Mouse (Mus musculus): ENCODE data around the gene Adam19. TPM values are rescaled to one million over a fixed set of nuclear protein-coding genes. Genes with fewer than 3 reads are reported as not detected.

Gene Adam19
- polyA plus RNA-seq, 1 experiment, result 21.3 TPM

DNA sequence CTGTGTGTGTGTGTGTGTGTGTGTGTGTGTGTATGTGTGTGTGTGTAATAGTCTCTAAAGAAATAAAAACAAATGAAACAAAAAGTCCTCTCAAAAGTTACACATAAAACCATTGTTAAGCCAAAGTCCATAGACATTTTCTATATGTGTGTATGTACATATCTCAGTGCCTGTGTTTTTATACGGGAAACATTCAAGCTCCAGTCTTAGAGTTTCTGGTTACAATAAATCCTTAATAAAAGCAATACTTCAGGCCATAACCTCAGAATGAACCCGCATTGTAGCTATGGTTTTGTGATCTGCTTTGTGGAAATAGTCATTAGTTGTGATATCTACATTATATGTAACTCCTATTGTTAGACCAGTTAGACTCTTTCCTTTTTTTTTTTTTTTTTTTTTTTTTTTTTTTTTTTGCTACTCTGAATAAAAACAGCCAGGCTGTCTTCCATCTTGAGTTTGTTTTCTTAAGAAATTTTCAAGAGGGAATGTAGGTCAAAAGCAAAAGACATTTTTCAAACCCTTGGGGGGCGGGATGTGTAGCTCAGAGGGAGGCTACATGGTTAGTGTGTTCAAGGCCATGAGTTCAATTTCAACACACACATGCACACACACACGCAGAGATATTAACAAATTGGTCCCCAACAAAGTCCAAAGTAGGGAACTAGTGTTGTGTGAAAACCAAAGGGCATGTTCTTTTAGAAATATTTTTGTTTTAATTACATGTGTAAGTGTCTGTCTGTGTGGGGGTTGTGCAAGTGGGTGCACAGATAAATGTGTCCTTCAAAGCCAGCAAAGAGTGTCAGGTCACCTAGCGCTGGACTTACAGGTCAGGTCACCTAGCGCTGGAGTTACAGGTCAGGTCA, 27.6 kb upstream of the Adam19 start:
- TF ChIP-seq POLR2A (IDR thresholded peaks at IDR 0.05; ENCODE audit: low read depth, low read length), result no peak
- TF ChIP-seq CTCF (IDR thresholded peaks at IDR 0.05; ENCODE audit: extremely low read depth, insufficient read depth, insufficient read length, insufficient replicate concordance), result no peak
- no peak overlapping the region for H3K27ac ChIP-seq (ENCODE audit: insufficient read depth, low read length)
- WGBS, result 90% methylated on average over 6 of the region's 6 CpGs
- H3K36me3 ChIP-seq (ENCODE audit: control insufficient read depth, insufficient read depth, low read length), result no peaks in the 10 kb centered on the region
- no peak for DNase-seq (ENCODE audit: low read depth in 1 of 2, low spot score in 2 of 2)
- no peaks in the 10 kb centered on the region for H3K4me1 ChIP-seq (ENCODE audit: control insufficient read depth, insufficient read depth, insufficient read length)
- H3K4me3 ChIP-seq (ENCODE audit: extremely low read depth, insufficient read depth, insufficient read length), result no peak overlapping the region
- H3K27me3 ChIP-seq (ENCODE audit: control insufficient read depth, insufficient read depth, low read length), result no peaks in the 10 kb centered on the region

DNA sequence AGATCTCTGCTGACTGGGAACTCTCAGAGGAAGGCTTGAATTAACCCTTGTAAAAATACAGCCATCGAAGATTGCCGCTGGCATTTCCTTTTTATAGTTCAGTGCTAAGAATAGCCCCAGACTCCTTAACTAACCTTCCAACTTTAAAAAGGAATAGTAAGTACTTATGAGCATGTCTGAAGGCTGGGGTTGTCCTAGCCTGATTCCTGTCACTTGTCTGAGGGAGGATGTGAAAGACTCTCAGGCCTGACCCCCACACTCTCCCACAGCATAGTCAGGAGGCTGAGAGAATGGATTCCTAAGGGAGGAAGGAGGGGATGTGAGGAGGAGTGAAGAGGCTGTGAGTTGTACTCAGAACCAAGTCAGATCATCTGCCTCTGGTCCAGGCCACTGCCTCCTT, 26.3 kb upstream of the Adam19 start:
- peak in 1 of 2 experiments; percentile 0 for DNase-seq (ENCODE audit: low read depth in 1 of 2, low spot score in 2 of 2)
- Histone ChIP-seq H3K27ac (ENCODE audit: insufficient read depth, low read length) (no peak overlapping the region), H3K36me3 (ENCODE audit: control insufficient read depth, insufficient read depth, low read length) (no peaks in the 10 kb centered on the region), H3K4me1 (ENCODE audit: control insufficient read depth, insufficient read depth, insufficient read length) (no peaks in the 10 kb centered on the region), H3K27me3 (ENCODE audit: control insufficient read depth, insufficient read depth, low read length) (no peaks in the 10 kb centered on the region), H3K4me3 (ENCODE audit: extremely low read depth, insufficient read depth, insufficient read length) (no peak overlapping the region)
- 47% methylated on average over 2 of the region's 2 CpGs for WGBS
- no peak for TF ChIP-seq CTCF (IDR thresholded peaks at IDR 0.05; ENCODE audit: extremely low read depth, insufficient read depth, insufficient read length, insufficient replicate concordance)
- no peak for TF ChIP-seq POLR2A (IDR thresholded peaks at IDR 0.05; ENCODE audit: low read depth, low read length)

DNA sequence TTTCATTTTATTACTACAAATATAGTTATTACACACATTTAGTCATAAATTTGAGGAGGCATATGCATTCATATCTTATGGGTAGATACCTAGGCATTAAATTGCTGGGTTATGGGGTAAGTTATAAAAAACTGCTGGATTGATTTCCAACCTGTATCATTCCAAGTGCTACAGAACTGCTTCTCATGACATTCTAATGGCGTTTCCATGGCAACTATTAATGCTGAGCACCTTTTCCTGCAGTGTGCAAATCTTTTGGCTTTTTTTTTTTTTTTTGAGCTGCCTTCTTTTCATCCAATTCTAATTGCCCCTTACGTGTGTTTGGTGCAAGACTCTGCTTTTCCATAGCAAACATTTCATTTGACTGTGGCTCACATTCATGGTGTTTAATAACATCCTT, 25.8 kb upstream of the Adam19 start:
- no peaks in the 10 kb centered on the region for H3K36me3 ChIP-seq (ENCODE audit: control insufficient read depth, insufficient read depth, low read length)
- WGBS, result 78% methylated on average over 2 of the region's 2 CpGs
- DNase-seq (ENCODE audit: low read depth in 1 of 2, low spot score in 2 of 2), result no peak
- no peaks in the 10 kb centered on the region for H3K4me1 ChIP-seq (ENCODE audit: control insufficient read depth, insufficient read depth, insufficient read length)
- H3K27me3 ChIP-seq (ENCODE audit: control insufficient read depth, insufficient read depth, low read length), result no peaks in the 10 kb centered on the region
- no peak for TF ChIP-seq CTCF (IDR thresholded peaks at IDR 0.05; ENCODE audit: extremely low read depth, insufficient read depth, insufficient read length, insufficient replicate concordance)
- TF ChIP-seq POLR2A (IDR thresholded peaks at IDR 0.05; ENCODE audit: low read depth, low read length), result no peak
- H3K27ac ChIP-seq (ENCODE audit: insufficient read depth, low read length), result no peak overlapping the region
- H3K4me3 ChIP-seq (ENCODE audit: extremely low read depth, insufficient read depth, insufficient read length), result no peak overlapping the region

DNA sequence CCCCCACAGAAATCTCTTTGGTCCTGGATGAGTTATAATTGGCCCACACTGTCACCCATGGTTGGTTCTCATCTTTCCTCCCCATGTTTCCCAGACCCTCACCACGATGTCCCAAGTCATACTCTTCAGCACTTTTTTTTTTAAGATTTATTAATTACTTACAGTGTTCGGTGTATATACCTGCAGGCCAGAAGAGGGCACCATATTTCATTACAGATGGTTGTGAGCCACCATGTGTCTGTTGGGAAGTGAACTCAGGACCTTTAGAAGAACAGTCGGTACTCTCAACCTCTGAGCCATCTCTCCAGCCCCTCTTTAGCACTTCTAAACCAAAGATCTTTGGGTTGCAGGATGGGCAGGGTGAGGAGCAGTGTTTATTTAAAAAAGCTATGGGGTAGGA, 24.3 kb upstream of the Adam19 start:
- Histone ChIP-seq H3K27me3 (ENCODE audit: control insufficient read depth, insufficient read depth, low read length) (no peaks in the 10 kb centered on the region), H3K4me3 (ENCODE audit: extremely low read depth, insufficient read depth, insufficient read length) (no peak overlapping the region), H3K36me3 (ENCODE audit: control insufficient read depth, insufficient read depth, low read length) (no peaks in the 10 kb centered on the region), H3K4me1 (ENCODE audit: control insufficient read depth, insufficient read depth, insufficient read length) (no peaks in the 10 kb centered on the region), H3K27ac (ENCODE audit: insufficient read depth, low read length) (no peak overlapping the region)
- 45% methylated on average over 3 of the region's 3 CpGs for WGBS
- DNase-seq (ENCODE audit: low read depth in 1 of 2, low spot score in 2 of 2), result no peak
- TF ChIP-seq POLR2A (IDR thresholded peaks at IDR 0.05; ENCODE audit: low read depth, low read length), result no peak
- no peak for TF ChIP-seq CTCF (IDR thresholded peaks at IDR 0.05; ENCODE audit: extremely low read depth, insufficient read depth, insufficient read length, insufficient replicate concordance)

DNA sequence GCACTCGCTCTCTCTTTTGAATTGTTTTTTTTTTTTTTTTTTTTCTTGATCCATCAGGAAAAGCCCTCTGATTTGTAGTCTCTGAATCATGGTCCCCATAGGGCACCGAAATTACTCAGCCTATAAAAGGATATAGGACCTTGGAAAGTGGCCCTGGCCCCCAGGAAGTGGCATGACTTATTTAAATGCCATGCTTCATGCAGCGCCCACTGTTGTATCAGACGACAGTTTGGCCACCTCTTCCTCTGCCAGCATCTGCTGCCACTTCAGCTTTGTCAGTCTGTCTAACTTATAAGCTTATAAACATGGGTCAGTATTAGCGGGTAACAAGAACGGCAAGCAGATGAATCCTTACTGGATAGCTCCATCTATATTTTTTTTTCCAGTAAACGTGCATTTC, 22.8 kb upstream of the Adam19 start:
- 70% methylated on average over 7 of the region's 7 CpGs for WGBS
- TF ChIP-seq CTCF (IDR thresholded peaks at IDR 0.05; ENCODE audit: extremely low read depth, insufficient read depth, insufficient read length, insufficient replicate concordance) (no peak), POLR2A (IDR thresholded peaks at IDR 0.05; ENCODE audit: low read depth, low read length) (no peak)
- H3K36me3 ChIP-seq (ENCODE audit: control insufficient read depth, insufficient read depth, low read length), result no peaks in the 10 kb centered on the region
- no peaks in the 10 kb centered on the region for H3K4me1 ChIP-seq (ENCODE audit: control insufficient read depth, insufficient read depth, insufficient read length)
- no peak for DNase-seq (ENCODE audit: low read depth in 1 of 2, low spot score in 2 of 2)
- H3K27ac ChIP-seq (ENCODE audit: insufficient read depth, low read length), result no peak overlapping the region
- no peak overlapping the region for H3K4me3 ChIP-seq (ENCODE audit: extremely low read depth, insufficient read depth, insufficient read length)
- no peaks in the 10 kb centered on the region for H3K27me3 ChIP-seq (ENCODE audit: control insufficient read depth, insufficient read depth, low read length)

DNA sequence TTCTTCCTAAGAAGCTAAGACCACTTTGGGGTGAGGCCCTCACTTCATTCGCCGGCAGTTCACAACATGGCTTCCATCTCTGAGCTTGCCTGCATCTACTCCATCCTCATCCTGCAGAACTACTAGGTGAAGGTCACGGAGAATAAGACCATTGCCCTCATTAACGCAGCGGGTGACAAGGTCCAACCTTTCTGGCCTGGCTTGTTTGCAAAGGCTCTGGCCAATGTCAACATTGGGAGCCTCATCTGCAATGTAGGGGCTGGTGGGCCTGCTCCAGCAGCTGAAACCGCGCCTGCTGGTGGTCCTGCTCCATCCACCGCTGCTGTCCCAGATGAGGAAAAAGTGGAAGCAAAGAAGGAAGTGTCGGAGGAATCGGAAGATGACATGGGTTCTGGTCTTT, 19.4 kb upstream of the Adam19 start:
- Histone ChIP-seq H3K4me3 (ENCODE audit: extremely low read depth, insufficient read depth, insufficient read length) (no peak overlapping the region), H3K36me3 (ENCODE audit: control insufficient read depth, insufficient read depth, low read length) (no peaks in the 10 kb centered on the region), H3K27me3 (ENCODE audit: control insufficient read depth, insufficient read depth, low read length) (no peaks in the 10 kb centered on the region), H3K4me1 (ENCODE audit: control insufficient read depth, insufficient read depth, insufficient read length) (no peaks in the 10 kb centered on the region), H3K27ac (ENCODE audit: insufficient read depth, low read length) (no peak overlapping the region)
- 97% methylated on average over 10 of the region's 10 CpGs for WGBS
- TF ChIP-seq CTCF (IDR thresholded peaks at IDR 0.05; ENCODE audit: extremely low read depth, insufficient read depth, insufficient read length, insufficient replicate concordance) (no peak), POLR2A (IDR thresholded peaks at IDR 0.05; ENCODE audit: low read depth, low read length) (no peak)
- no peak for DNase-seq (ENCODE audit: low read depth in 1 of 2, low spot score in 2 of 2)

DNA sequence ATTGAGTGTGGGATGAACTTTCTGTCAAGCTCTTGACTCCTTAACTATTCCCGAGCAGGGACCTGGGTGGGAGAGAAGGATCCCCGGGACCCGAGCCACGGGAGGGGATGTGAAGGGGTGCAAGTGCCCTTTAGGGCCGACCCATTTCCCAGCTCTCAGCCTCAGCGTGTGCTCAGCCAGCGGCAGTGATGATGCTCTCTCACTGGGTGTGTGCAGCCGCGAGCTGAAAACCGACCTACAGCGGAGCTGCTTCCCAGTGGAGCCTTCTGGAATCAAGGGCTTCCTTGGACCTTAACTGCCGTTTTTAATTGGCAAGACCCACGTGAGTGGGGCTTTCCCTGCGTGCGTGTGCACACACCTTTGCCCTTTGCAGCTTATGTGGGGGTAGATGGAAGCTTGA, 16.9 kb upstream of the Adam19 start:
- DNase-seq (ENCODE audit: low read depth in 1 of 2, low spot score in 2 of 2), result no peak
- no peak overlapping the region for H3K27ac ChIP-seq (ENCODE audit: insufficient read depth, low read length)
- 76% methylated on average over 15 of the region's 15 CpGs for WGBS
- TF ChIP-seq CTCF (IDR thresholded peaks at IDR 0.05; ENCODE audit: extremely low read depth, insufficient read depth, insufficient read length, insufficient replicate concordance) (no peak), POLR2A (IDR thresholded peaks at IDR 0.05; ENCODE audit: low read depth, low read length) (no peak)
- H3K27me3 ChIP-seq (ENCODE audit: control insufficient read depth, insufficient read depth, low read length), result no peaks in the 10 kb centered on the region
- H3K36me3 ChIP-seq (ENCODE audit: control insufficient read depth, insufficient read depth, low read length), result no peaks in the 10 kb centered on the region
- no peaks in the 10 kb centered on the region for H3K4me1 ChIP-seq (ENCODE audit: control insufficient read depth, insufficient read depth, insufficient read length)
- H3K4me3 ChIP-seq (ENCODE audit: extremely low read depth, insufficient read depth, insufficient read length), result no peak overlapping the region
